Mouse (Mus musculus) kidney, postnatal 0 days (tissue): ENCODE measurements around the gene Cipc. TPM values are rescaled to one million over a fixed set of nuclear protein-coding genes. Genes with fewer than 3 reads are reported as not detected.

Experiments
- ATAC-seq: fragments of 200-750 bp; cut with Nextera tagmentation; replicated peaks from 2 replicates; pipeline ENCODE4 v1.8.0; 2017; ENCODE audit warnings: low read depth, moderate number of reproducible peaks, moderate TSS enrichment, moderate library complexity; ENCODE audit not compliant: low FRiP score
- DNase-seq: peaks from one replicate; pipeline ENCODE4 v3.0.0-alpha.2; 2016; ENCODE audit warnings: low spot score
- H3K27ac ChIP-seq: fragments of 300-500 bp; sonication (generic); 2 replicates; pipeline ENCODE4 v1.5.1; 2014; ENCODE audit warnings: mild to moderate bottlenecking
- H3K27me3 ChIP-seq: fragments of 300-500 bp; sonication (generic); 2 replicates; pipeline ENCODE4 v1.6.1; 2014; ENCODE audit warnings: low read length, mixed read lengths; ENCODE audit not compliant: insufficient read depth
- H3K36me3 ChIP-seq: fragments of 300-500 bp; sonication (generic); 2 replicates; pipeline ENCODE4 v1.6.1; 2014; ENCODE audit warnings: low read length, mixed read lengths; ENCODE audit not compliant: insufficient read depth
- H3K4me1 ChIP-seq: fragments of 300-500 bp; sonication (generic); replicated peaks from 2 replicates; pipeline ENCODE4 v1.6.1; 2014; ENCODE audit warnings: antibody characterized with exemption, low read length, mixed read lengths; ENCODE audit not compliant: insufficient read depth
- H3K4me2 ChIP-seq: fragments of 300-500 bp; sonication (generic); 2 replicates; pipeline ENCODE4 v1.6.1; 2014; ENCODE audit warnings: mild to moderate bottlenecking, low read length, moderate library complexity, mixed read lengths
- H3K4me3 ChIP-seq: fragments of 300-500 bp; sonication (generic); replicated peaks from 2 replicates; pipeline ENCODE4 v1.5.1; 2014; ENCODE audit warnings: low read depth, low read length
- H3K9ac ChIP-seq: fragments of 300-500 bp; sonication (generic); 2 replicates; pipeline ENCODE4 v1.6.1; 2014; ENCODE audit warnings: low read depth, low read length
- H3K9me3 ChIP-seq: fragments of 300-500 bp; sonication (generic); replicated peaks from 2 replicates; pipeline ENCODE4 v1.6.1; 2016; ENCODE audit warnings: low read length, inconsistent platforms, mixed read lengths
- CTCF ChIP-seq: IDR thresholded peaks from 2 replicates; pipeline ENCODE4 v1.5.1; 2016; ENCODE audit warnings: antibody characterized with exemption, low read depth, mild to moderate bottlenecking, moderate library complexity
- WGBS: fragments of 180-500 bp; shearing (Covaris S2); extraction: QIAGEN DNeasy Blood & Tissue Kit; methylation state at CpG from one replicate; pipeline ENCODE4 v1.1.7; 2014; 5-methylcytosine and 5-hydroxymethylcytosine counted together
- polyA plus RNA-seq: library from polyadenylated mRNA; unstranded; fragments of >200 nt; fragmentation: Nextera tagmentation; extraction: Ambion mirVana; gene quantifications from 2 replicates; pipeline ENCODE4 v1.2.1, GENCODE M21; 2015

Cipc gene
- polyA plus RNA-seq, 1 experiment from 2014 or later: 14.8 TPM

DNA sequence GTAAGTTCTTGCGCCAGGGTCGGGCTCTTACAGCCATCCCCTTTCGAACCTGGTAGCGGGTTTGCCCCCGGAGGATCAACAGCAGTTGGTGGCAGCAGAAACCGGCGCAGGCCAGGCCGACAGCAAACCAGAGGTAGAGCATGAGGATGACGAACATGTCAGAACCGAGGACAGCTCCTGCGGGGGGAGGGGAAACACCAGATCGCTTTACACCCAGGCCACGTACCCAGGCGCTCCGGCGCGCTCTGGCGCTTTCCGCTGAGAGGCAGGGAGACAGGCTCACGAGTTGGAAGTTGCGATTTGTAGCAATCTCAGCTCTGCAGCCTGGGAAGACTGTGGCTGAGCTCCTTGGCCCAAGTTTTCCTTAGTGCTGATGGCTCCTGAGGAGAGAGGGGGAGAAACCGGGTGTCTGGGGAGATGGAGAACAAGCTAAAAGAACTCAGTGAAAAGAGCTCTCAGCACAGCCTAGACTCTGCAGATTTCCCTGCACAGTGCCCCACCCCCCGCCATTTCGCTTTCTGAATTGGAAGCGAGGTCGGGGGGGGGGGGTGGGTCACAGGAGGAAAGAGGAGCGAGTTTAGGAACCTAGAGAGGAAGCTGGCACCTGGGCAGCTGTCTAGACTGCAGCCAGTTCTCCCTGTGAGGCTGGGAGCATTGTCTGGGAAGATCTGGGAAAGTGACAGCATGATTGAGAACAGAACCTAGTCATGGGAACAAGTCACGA lies 36.8 kb downstream of the Cipc start:
- TF ChIP-seq CTCF: no peak
- peak; percentile 75 for DNase-seq
- Histone ChIP-seq H3K4me1 (no peaks in the 10 kb centered on the region), H3K36me3 (no peaks in the 10 kb centered on the region), H3K4me2 (no peak overlapping the region), H3K27ac (no peak overlapping the region), H3K27me3 (peaks cover 17% of the 10 kb centered on the region), H3K9ac (no peak overlapping the region), H3K9me3 (no peaks in the 10 kb centered on the region), H3K4me3 (no peak overlapping the region)
- no peak; the same call in 1 of the 2 replicates for ATAC-seq
- WGBS: 2% methylated on average over 28 of the region's 28 CpGs

DNA sequence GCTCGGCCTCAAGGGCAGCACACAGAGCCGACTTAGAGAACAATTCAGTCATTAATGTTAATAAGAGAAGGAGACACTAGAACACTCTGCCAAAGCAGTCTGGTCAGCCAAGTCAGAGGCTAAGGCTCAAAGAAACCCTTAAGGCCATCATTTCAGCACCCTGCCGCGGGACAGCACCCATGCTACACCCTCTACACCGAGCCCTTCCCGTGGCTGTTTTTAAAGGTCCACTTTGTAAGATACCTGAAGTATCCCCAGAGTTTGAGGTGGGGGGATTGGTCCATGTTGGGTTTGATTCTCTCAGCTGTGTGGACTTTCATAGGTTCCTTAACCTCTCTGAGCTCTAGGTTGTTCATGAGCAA lies 37.3 kb downstream of the Cipc start:
- no peak for TF ChIP-seq CTCF
- ATAC-seq (no peak), DNase-seq (peak; percentile 79)
- H3K27me3 ChIP-seq: peaks cover 22% of the 10 kb centered on the region
- H3K9ac ChIP-seq: no peak overlapping the region
- no peak overlapping the region for H3K27ac ChIP-seq
- 4% methylated on average over 6 of the region's 6 CpGs for WGBS
- H3K4me2 ChIP-seq: no peak overlapping the region
- no peaks in the 10 kb centered on the region for H3K9me3 ChIP-seq
- no peak overlapping the region for H3K4me3 ChIP-seq
- no peaks in the 10 kb centered on the region for H3K36me3 ChIP-seq
- no peaks in the 10 kb centered on the region for H3K4me1 ChIP-seq

DNA sequence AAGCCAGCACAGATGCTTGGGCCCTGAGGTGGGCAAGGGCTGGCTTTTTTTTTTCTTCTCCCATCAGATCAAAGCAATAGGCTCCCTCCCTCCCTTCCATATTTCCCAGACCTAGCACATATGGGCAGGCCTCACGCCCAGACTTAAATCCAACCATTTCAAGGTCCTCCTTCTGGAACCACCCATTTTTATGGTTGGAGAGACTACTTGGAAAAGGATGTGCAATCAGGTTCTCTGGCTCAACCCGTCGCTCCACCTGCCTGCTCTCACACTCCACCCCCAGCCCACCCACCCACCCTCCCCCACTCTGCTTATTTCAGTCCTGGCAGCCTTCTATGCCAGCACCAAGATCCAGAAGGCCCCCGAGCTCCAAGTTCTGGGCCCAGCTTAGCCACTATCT lies 39.7 kb downstream of the Cipc start:
- 56% methylated on average over 4 of the region's 4 CpGs for WGBS
- ATAC-seq (no peak), DNase-seq (no peak)
- Histone ChIP-seq H3K27ac (no peak overlapping the region), H3K27me3 (peaks cover 43% of the 10 kb centered on the region), H3K36me3 (no peaks in the 10 kb centered on the region), H3K4me3 (no peak overlapping the region), H3K9ac (no peak overlapping the region), H3K9me3 (no peaks in the 10 kb centered on the region), H3K4me1 (peaks cover 3% of the 10 kb centered on the region; the same call in 1 of the 2 replicates), H3K4me2 (no peak overlapping the region)
- no peak for TF ChIP-seq CTCF

DNA sequence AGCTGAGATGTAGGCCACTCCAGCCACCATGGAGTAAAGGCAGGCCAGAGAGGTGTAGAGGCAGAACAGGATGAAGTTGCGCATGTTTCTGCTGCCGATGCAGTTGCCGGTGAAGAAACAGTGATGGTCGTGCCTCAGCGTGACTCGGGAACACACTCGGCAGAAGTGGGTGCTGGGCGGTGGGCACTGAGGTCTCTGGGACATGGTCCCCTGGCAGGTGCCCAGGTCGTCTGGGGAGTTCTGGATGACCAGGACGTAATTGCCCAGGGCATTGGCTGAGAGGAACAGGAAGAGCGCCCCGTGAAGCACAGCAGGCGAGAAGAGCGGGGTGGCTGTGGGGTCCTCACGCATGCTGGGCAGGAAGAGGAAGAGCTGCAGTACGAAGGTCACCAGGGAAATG lies 41.4 kb downstream of the Cipc start:
- Histone ChIP-seq H3K9me3 (no peaks in the 10 kb centered on the region), H3K4me2 (no peak overlapping the region), H3K27me3 (peaks cover 43% of the 10 kb centered on the region), H3K4me3 (no peak overlapping the region), H3K27ac (no peak overlapping the region), H3K4me1 (peaks cover 3% of the 10 kb centered on the region; the same call in 1 of the 2 replicates), H3K36me3 (no peaks in the 10 kb centered on the region), H3K9ac (no peak overlapping the region)
- ATAC-seq (no peak), DNase-seq (no peak)
- 44% methylated on average over 16 of the region's 16 CpGs for WGBS
- no peak for TF ChIP-seq CTCF

DNA sequence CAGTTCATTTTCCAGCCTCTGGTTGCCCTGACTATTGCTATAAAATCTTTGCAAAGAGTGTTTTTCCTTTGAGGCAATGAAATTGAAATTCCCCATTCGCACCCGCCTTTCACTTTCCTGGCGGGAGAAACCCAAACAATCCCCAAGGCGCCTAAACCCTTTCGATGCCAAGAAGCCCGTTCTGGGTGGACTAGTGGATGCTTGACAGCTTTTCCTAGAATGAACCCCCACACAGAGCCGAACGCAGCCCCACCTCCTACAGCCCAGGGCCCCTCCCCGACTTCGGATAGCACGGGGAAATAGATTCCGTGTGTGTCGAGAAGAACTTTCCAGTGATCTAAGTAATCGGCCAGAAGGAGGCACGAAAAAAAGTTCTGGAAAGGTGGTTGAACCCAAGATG lies 42.5 kb downstream of the Cipc start:
- Histone ChIP-seq H3K4me2 (no peak overlapping the region), H3K9me3 (no peaks in the 10 kb centered on the region), H3K4me1 (peaks cover 3% of the 10 kb centered on the region; the same call in 1 of the 2 replicates), H3K4me3 (no peak overlapping the region), H3K27me3 (peaks cover 43% of the 10 kb centered on the region), H3K36me3 (no peaks in the 10 kb centered on the region), H3K27ac (no peak overlapping the region), H3K9ac (no peak overlapping the region)
- TF ChIP-seq CTCF: no peak
- no peak for DNase-seq
- 7% methylated on average over 15 of the region's 15 CpGs for WGBS
- no peak for ATAC-seq

DNA sequence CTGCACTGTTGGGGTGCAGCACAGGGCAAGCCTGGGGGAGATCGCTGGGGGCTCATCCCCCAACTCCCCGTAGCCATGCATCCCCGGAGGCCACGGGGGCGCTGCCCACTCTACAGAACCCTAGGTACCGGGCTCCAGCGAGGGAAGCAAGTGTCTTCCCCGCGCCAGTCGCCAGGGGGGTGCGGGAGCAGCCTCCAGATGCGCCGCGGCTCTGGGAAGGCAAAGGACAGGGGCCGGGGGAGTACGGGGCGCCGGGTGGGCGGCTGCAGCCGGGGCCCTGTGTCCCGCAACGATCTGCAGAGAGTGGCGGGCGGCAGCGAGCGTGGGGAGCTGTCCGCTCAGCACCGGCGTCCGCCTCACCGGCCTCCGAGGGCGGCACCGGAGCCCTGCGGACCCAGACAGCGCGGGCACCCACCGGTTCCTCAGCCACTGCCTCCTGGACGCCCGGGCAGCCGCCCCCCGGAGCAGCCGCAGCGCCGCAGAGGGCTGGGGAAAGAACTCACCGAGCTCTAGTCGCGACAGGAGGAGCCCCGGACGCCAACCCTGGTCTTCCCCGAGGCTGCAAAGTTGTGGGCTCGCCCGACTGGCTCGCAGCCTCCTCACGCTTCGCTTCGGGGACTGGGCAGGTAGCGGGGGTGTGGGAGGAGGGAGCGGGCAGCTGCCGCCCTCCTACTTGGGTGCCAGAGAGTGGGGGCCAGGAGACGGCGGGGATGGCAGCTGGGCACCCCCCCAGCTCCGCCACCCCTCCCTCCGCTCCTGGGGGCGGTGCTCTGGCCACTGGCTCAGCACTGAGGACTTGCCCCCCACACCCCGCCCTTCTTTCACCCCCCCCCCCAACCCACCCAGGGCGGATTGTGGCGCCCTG lies 43.3 kb downstream of the Cipc start, which contains the start of gene Zdhhc22:
Gene Zdhhc22 (minus strand): TSS at position 541 of the 865 bp plus-strand sequence.
- 2% methylated on average over 46 of the region's 68 CpGs for WGBS
- H3K4me3 ChIP-seq: no peak within 1 kb of the TSS; the same call in 1 of the 2 replicates
- H3K4me2 ChIP-seq: peak within 1 kb of the TSS; percentile 37
- peaks cover 3% of the 10 kb centered on the region; the same call in 1 of the 2 replicates for H3K4me1 ChIP-seq
- no peak within 1 kb of the TSS for H3K9ac ChIP-seq
- DNase-seq: peak; percentile 77
- H3K27me3 ChIP-seq: peaks cover 43% of the 10 kb centered on the region
- no peaks in the 10 kb centered on the region for H3K9me3 ChIP-seq
- no peak within 1 kb of the TSS for H3K27ac ChIP-seq
- TF ChIP-seq CTCF: peak; percentile 27; the same call in 1 of the 2 replicates
- ATAC-seq: peak; percentile 70
- H3K36me3 ChIP-seq: no peaks in the 10 kb centered on the region
